Mouse (Mus musculus) kidney, adult 2 months (tissue): ENCODE data around the gene St3gal6. TPM values are rescaled to one million over a fixed set of nuclear protein-coding genes. Genes with fewer than 3 reads are reported as not detected.

Experiments
- DNase-seq: peaks from one replicate; pipeline ENCODE4 v3.0.0; 2021
- H3K27ac ChIP-seq: fragments of 200-500 bp; 2 replicates; pipeline ENCODE4 v1.5.1; 2012; ENCODE audit warnings: low read depth, low read length, control low read depth, inconsistent platforms; ENCODE audit not compliant: insufficient read depth
- H3K27me3 ChIP-seq: fragments of 200-500 bp; replicated peaks from 2 replicates; pipeline ENCODE4 v1.6.1; 2012; ENCODE audit warnings: mild to moderate bottlenecking, moderate library complexity, low read length, inconsistent platforms; ENCODE audit not compliant: control insufficient read depth, insufficient read depth
- H3K36me3 ChIP-seq: fragments of 200-500 bp; 2 replicates; pipeline ENCODE4 v1.6.1; 2012; ENCODE audit warnings: mild to moderate bottlenecking, moderate library complexity, low read length, inconsistent platforms; ENCODE audit not compliant: control insufficient read depth, insufficient read depth
- H3K4me1 ChIP-seq: fragments of 200-500 bp; 2 replicates; pipeline ENCODE4 v1.6.1; 2011; ENCODE audit warnings: low read length; ENCODE audit not compliant: control insufficient read depth, insufficient read depth
- H3K4me3 ChIP-seq: fragments of 200-500 bp; 2 replicates; pipeline ENCODE4 v1.5.1; 2011; ENCODE audit warnings: mild to moderate bottlenecking, low read depth, low read length, control low read depth; ENCODE audit not compliant: insufficient read depth
- CTCF ChIP-seq: fragments of 200-500 bp; conservative IDR thresholded peaks from 2 replicates; pipeline ENCODE4 v1.5.1; 2011; ENCODE audit warnings: low read depth, mild to moderate bottlenecking, control low read depth, low read length, moderate library complexity, mixed read lengths; ENCODE audit not compliant: insufficient read depth, insufficient read length
- POLR2A ChIP-seq: fragments of 200-500 bp; IDR thresholded peaks from one replicate; pipeline ENCODE4 v1.6.1; 2011; ENCODE audit warnings: low read depth, low read length, control low read depth
- WGBS: fragments of 180-500 bp; shearing (Covaris S2); methylation state at CpG from one replicate; pipeline ENCODE4 v1.1.7; 2018; 5-methylcytosine and 5-hydroxymethylcytosine counted together
- polyA plus RNA-seq: library from polyadenylated mRNA; depleted of rRNA; stranded (reverse); fragments of >200 nt; gene quantifications from 2 replicates; pipeline ENCODE4 v1.2.3, GENCODE M21; 2012

St3gal6 gene
- polyA plus RNA-seq, 1 experiment, result 32.5 TPM

- Histone ChIP-seq H3K4me3 (no peak overlapping the region), H3K4me1 (no peaks in the 10 kb centered on the region), H3K27me3 (no peaks in the 10 kb centered on the region), H3K27ac (no peak overlapping the region), H3K36me3 (no peaks in the 10 kb centered on the region)
- 98% methylated on average over 1 of the region's 1 CpGs for WGBS
- no peak for DNase-seq
- TF ChIP-seq CTCF (no peak), POLR2A (no peak)
These were observed 15.4 kb upstream of the St3gal6 start for GRCm38 (mm10) chr16:58539490-58539889.

- Histone ChIP-seq H3K27me3 (no peaks in the 10 kb centered on the region), H3K4me3 (no peak overlapping the region), H3K36me3 (no peaks in the 10 kb centered on the region), H3K4me1 (no peaks in the 10 kb centered on the region), H3K27ac (no peak overlapping the region)
- TF ChIP-seq CTCF (no peak), POLR2A (no peak)
- 74% methylated on average over 2 of the region's 2 CpGs for WGBS
- DNase-seq, result no peak
These were observed 15.0 kb upstream of the St3gal6 start for GRCm38 (mm10) chr16:58539011-58539410.

DNA sequence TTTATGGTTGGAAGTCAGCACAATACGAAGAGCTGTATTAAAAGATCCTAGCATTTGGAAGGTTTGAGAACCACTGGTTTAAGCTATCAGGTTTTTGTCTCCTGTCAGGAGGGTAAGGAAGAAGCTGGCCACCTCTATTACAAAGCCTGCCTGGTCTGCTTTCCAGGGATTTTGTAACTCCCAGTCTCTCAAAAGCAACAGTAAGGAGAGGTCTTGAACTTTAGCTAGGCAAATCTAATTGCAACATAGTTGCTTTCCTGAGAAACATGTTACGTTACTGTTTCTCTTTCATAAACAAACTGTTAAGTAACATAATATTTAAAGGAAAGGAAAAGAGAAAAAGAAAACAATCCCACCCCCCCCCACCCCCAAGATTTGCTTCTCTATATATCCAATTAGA lies 12.0 kb upstream of the St3gal6 start:
- no peak overlapping the region for H3K4me3 ChIP-seq
- no peaks in the 10 kb centered on the region for H3K27me3 ChIP-seq
- no peak overlapping the region for H3K27ac ChIP-seq
- H3K4me1 ChIP-seq, result no peaks in the 10 kb centered on the region
- TF ChIP-seq POLR2A (no peak), CTCF (no peak)
- no peaks in the 10 kb centered on the region for H3K36me3 ChIP-seq
- DNase-seq, result no peak
- 80% methylated on average over 2 of the region's 2 CpGs for WGBS

GRCm38 (mm10) chr16:58535236-58535635 lies 11.2 kb upstream of the St3gal6 start:
- TF ChIP-seq POLR2A (no peak), CTCF (no peak)
- Histone ChIP-seq H3K27me3 (no peaks in the 10 kb centered on the region), H3K4me3 (no peak overlapping the region), H3K36me3 (no peaks in the 10 kb centered on the region), H3K27ac (no peak overlapping the region), H3K4me1 (no peaks in the 10 kb centered on the region)
- 58% methylated on average over 5 of the region's 5 CpGs for WGBS
- no peak for DNase-seq

DNA sequence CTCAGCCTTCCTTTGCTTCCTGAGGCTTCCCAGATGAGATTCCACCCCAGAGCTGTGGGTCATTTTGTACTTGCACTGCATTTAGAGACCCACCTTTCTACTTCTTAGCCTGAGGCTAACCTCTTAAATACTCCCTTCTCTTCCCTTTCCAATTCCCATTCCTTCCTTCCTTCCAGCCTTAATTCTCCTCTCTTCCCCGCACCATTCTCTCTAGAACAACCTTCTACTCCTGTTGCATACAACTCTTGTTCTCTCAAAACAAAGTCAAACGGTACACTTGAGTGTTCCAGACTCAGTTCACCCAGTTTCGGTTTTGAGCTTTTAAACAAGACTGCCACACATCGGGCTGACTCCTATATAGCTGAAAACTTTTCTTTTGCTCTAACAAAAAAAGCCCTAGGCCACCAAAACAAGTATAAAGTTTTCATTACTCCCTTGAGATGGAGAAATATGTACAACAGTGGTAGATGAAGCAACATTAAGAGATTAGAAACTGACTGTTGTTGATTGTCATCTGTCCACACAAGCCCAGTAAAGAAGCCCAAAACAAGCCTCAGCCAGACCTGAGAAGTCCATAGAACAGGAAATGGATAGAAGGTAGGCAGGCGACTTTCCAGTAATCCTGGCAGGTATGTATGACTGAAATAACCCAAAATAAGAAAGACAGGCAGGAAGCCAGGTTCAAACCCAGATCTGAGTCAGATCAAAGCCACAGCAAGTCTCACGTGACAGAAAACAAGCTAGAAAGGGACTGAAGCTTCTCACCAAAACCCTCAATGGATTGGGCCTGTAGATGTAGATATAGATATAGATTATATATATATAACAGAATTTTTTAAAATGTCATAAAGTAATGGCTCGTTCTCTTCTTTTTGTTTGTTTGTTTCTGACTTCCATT lies 10.5 kb upstream of the St3gal6 start:
- no peak overlapping the region for H3K4me3 ChIP-seq
- no peak for TF ChIP-seq CTCF
- no peak for TF ChIP-seq POLR2A

DNA sequence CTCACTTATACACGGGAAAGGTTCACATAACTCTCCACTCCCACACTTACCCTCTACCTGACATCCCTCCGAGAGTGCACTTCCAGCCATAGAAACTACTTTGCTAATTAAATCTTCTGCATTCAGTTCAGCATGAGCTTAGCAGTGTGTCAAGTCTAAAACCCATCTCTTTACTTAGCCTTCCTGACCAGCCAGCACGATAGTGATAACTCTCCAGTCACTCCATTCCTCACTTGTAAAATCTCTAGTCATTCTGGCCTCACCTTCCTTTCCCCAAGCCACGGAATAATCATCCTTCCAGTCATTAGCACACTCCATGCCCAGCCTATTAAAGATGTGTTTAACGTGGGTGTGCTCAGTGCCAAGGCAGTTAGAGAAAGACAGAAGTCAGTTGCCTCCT lies 9.7 kb upstream of the St3gal6 start:
- H3K36me3 ChIP-seq, result no peaks in the 10 kb centered on the region
- H3K4me3 ChIP-seq, result no peak overlapping the region
- H3K4me1 ChIP-seq, result no peaks in the 10 kb centered on the region
- 61% methylated on average over 5 of the region's 5 CpGs for WGBS
- no peak overlapping the region for H3K27ac ChIP-seq
- no peaks in the 10 kb centered on the region for H3K27me3 ChIP-seq
- TF ChIP-seq CTCF (no peak), POLR2A (no peak)
- DNase-seq, result no peak

More for the DNA sequence above, 10.5 kb upstream of the St3gal6 start:
- Histone ChIP-seq H3K27ac (no peak overlapping the region), H3K36me3 (no peaks in the 10 kb centered on the region), H3K27me3 (no peaks in the 10 kb centered on the region), H3K4me1 (no peaks in the 10 kb centered on the region)
- no peak for DNase-seq
- 83% methylated on average over 7 of the region's 7 CpGs for WGBS

DNA sequence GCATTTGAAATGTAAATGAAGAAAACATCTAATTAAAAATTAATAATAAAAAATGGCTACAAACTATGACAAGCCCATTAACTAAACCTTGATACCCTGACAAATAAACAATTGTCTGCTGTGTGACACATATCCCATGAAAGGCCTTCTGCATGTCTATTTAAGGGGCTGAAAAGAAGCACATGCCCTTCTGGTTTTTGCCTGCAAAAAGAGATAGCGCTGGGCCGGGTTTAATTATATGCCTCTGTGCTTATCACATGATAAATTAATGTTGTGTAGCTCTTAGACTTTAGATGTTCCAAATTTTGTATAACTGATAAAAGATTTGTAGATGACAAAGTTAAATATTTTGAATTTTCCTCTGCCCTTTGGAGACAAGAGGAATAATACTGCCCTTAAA lies 9.2 kb upstream of the St3gal6 start:
- H3K27ac ChIP-seq, result no peak overlapping the region
- no peak overlapping the region for H3K4me3 ChIP-seq
- TF ChIP-seq POLR2A (no peak), CTCF (no peak)
- DNase-seq, result no peak
- WGBS, result 88% methylated on average over 2 of the region's 2 CpGs
- no peaks in the 10 kb centered on the region for H3K27me3 ChIP-seq
- H3K4me1 ChIP-seq, result no peaks in the 10 kb centered on the region
- H3K36me3 ChIP-seq, result no peaks in the 10 kb centered on the region

DNA sequence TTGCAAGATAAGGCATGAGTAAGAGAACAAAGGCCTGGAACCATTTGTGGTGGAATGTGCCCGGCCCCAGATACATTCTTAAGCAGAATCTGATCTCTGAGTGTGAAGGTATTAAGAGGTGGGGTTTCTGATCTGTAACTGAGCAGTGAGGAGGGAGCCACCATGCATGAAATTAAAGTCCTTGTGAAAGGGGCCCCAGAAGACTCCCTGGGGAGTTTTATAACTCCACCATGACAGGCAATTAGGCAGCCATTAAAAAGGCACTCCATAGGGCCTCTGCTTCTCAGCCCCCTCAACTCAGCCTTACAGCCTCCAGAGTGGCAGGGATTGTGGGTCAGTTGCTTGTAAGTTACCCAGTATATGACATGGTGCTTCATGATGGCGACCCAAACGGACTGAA lies 8.5 kb upstream of the St3gal6 start:
- H3K4me3 ChIP-seq, result no peak overlapping the region
- 73% methylated on average over 3 of the region's 3 CpGs for WGBS
- no peak for TF ChIP-seq POLR2A
- TF ChIP-seq CTCF, result no peak
- H3K36me3 ChIP-seq, result no peaks in the 10 kb centered on the region
- H3K27me3 ChIP-seq, result no peaks in the 10 kb centered on the region
- no peak overlapping the region for H3K27ac ChIP-seq
- no peaks in the 10 kb centered on the region for H3K4me1 ChIP-seq
- DNase-seq, result no peak
